Mouse (Mus musculus) myocyte (in vitro differentiated cells): ENCODE measurements around the gene Plgrkt.

Source experiments
- MYOG ChIP-seq, 3 experiments: IDR thresholded peaks; one replicate each; pipeline ENCODE4 v1.6.1; 2011; ENCODE audit warnings: control low read depth in 2 of 3, low read depth in 2 of 3, mild to moderate bottlenecking in 2 of 3; ENCODE audit not compliant: insufficient read length in 2 of 3, control insufficient read depth in 1 of 3, insufficient read depth in 1 of 3
- POLR2A ChIP-seq: IDR thresholded peaks from one replicate; pipeline ENCODE4 v1.6.1; 2011; ENCODE audit warnings: low read depth, mild to moderate bottlenecking, control low read depth, moderate library complexity; ENCODE audit not compliant: insufficient read length
- SRF ChIP-seq: IDR thresholded peaks from one replicate; pipeline ENCODE4 v1.6.1; 2011; ENCODE audit warnings: low read depth; ENCODE audit not compliant: control insufficient read depth, insufficient read length
- USF1 ChIP-seq: IDR thresholded peaks from one replicate; pipeline ENCODE4 v1.6.1; 2011; ENCODE audit warnings: low read depth, mild to moderate bottlenecking, control low read depth, moderate library complexity

DNA sequence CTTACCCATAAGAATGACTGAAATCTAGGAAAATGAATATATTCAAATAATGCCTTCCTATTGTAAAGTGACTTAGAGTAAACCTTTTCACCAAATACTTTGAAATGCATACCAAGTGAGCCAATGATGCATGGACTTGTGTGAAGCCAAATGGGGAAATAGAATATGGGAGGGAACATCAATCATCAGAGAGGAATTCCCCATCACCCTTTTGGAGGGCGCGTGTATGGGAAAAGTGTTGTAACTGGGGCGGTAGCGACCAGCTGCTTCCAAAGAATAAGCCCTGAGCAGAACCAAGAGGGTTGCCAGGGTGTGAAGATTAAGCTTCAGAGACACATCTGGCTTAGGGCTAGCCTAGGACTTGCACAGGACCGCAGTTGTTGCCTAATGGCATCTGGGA lies 16.2 kb upstream of the Plgrkt start:
- TF ChIP-seq SRF (no peak), USF1 (no peak), MYOG (IDR thresholded peaks at IDR 0.05; ENCODE audit: control insufficient read depth in 1 of 3, insufficient read depth in 1 of 3, insufficient read length in 2 of 3, low read depth in 2 of 3) (no peak), POLR2A (no peak)
